Mouse (Mus musculus): Measurements from ENCODE around the gene Cgnl1. TPM values are rescaled to one million over a fixed set of nuclear protein-coding genes. Genes with fewer than 3 reads are reported as not detected.

The Cgnl1 gene
- total and polyA plus RNA-seq, 3 experiments = 0.03 TPM; not detected in 2

- H3K27ac ChIP-seq (ENCODE audit: insufficient read depth, low read depth) = no peak overlapping the region
- no peak overlapping the region for H3K9ac ChIP-seq (ENCODE audit: insufficient read depth, low read depth)
- H3K4me2 ChIP-seq (ENCODE audit: insufficient read depth, low read depth, poor library complexity, severe bottlenecking) = peak overlapping the region; percentile 74
- no peaks in the 10 kb centered on the region for H3K79me2 ChIP-seq (replicated peaks; ENCODE audit: control insufficient read depth, extremely low read depth, insufficient read depth, poor library complexity, severe bottlenecking)
- peaks cover 0 to 4% of the 10 kb centered on the region in 2 experiments for H3K36me3 ChIP-seq (replicated peaks in 1 of 2; ENCODE audit: control insufficient read depth in 1 of 2, insufficient read depth in 1 of 2, low read length in 1 of 2)
- dilution Hi-C loops (cut with MboI; ENCODE audit: extremely low pct_ligation_motif_present, extremely low pct_unique_long_range_greater_than_20kb, low sequenced_read_pairs) = no loop called here
- H3K4me3 ChIP-seq (replicated peaks in 1 of 3; ENCODE audit: low read depth in 2 of 3, low read length in 2 of 3, poor library complexity in 1 of 3) = peak overlapping the region in 2 of 3 experiments; percentile 65 to 80
- TF ChIP-seq POLR2A (IDR thresholded peaks at IDR 0.05; ENCODE audit: low read depth, low read length) (no peak), POLR2AphosphoS2 (IDR thresholded peaks at IDR 0.05; ENCODE audit: low read depth, low read length) (no peak), USF1 (IDR thresholded peaks at IDR 0.05; ENCODE audit: low read depth, low read length) (no peak), GABPA (IDR thresholded peaks at IDR 0.05; ENCODE audit: insufficient replicate concordance, low read depth, low read length) (no peak), NELFE (IDR thresholded peaks at IDR 0.05; ENCODE audit: low read depth, low read length) (no peak), JUND (conservative IDR thresholded peaks at IDR 0.05; ENCODE audit: low read depth, low read length) (no peak), SMC3 (IDR thresholded peaks at IDR 0.05; ENCODE audit: low read depth, low read length) (no peak), MYC (IDR thresholded peaks at IDR 0.05; ENCODE audit: low read depth, low read length) (no peak), IRF4 (IDR thresholded peaks at IDR 0.05; ENCODE audit: low read depth, low read length) (no peak), ETS1 (conservative IDR thresholded peaks at IDR 0.05; ENCODE audit: low read depth, low read length) (no peak), NRF1 (IDR thresholded peaks at IDR 0.05; ENCODE audit: low read depth, low read length) (no peak), CTCF (conservative IDR thresholded peaks at IDR 0.05 in 1 of 2, IDR thresholded peaks at IDR 0.05 in 1 of 2; ENCODE audit: low read depth in 2 of 2, low read length in 2 of 2) (no peak), ZC3H11A (IDR thresholded peaks at IDR 0.05; ENCODE audit: low read depth, low read length) (no peak), MAZ (IDR thresholded peaks at IDR 0.05; ENCODE audit: low read depth, low read length) (no peak), MEF2A (IDR thresholded peaks at IDR 0.05; ENCODE audit: borderline replicate concordance, low read depth, low read length) (no peak), USF2 (conservative IDR thresholded peaks at IDR 0.05; ENCODE audit: low read depth, low read length) (no peak), KAT2A (IDR thresholded peaks at IDR 0.05; ENCODE audit: insufficient replicate concordance, low read length) (no peak), SIN3A (IDR thresholded peaks at IDR 0.05; ENCODE audit: low read length) (no peak), ZMIZ1 (IDR thresholded peaks at IDR 0.05; ENCODE audit: low read depth, low read length) (no peak)
- peaks cover 4% of the 10 kb centered on the region for H3K9me3 ChIP-seq (replicated peaks; ENCODE audit: low read length)
- H3K27me3 ChIP-seq (replicated peaks) = no peaks in the 10 kb centered on the region
- in situ Hi-C loops (cut with MboI; ENCODE audit: low pct_ligation_motif_present, low pct_unique_long_range_greater_than_20kb, low sequenced_read_pairs) = no loop called here
- H3K4me1 ChIP-seq (ENCODE audit: control insufficient read depth in 1 of 2, insufficient read depth in 2 of 2) = peaks cover 9 to 49% of the 10 kb centered on the region in 2 experiments
- DNase-seq (ENCODE audit: extremely low read depth) = no peak
These were observed 180.3 kb downstream of the Cgnl1 start for GRCm38 (mm10) chr9:71591106-71591505.

GRCm38 (mm10) chr9:71589771-71590170 is 181.6 kb downstream of the Cgnl1 start:
- Histone ChIP-seq H3K9ac (ENCODE audit: insufficient read depth, low read depth) (no peak overlapping the region), H3K27me3 (replicated peaks) (no peaks in the 10 kb centered on the region)
- in situ Hi-C loops (cut with MboI; ENCODE audit: low pct_ligation_motif_present, low pct_unique_long_range_greater_than_20kb, low sequenced_read_pairs) = no loop called here

More at GRCm38 (mm10) chr9:71589771-71590170, 181.6 kb downstream of the Cgnl1 start:
- Histone ChIP-seq H3K27ac (ENCODE audit: insufficient read depth, low read depth) (no peak overlapping the region), H3K4me2 (ENCODE audit: insufficient read depth, low read depth, poor library complexity, severe bottlenecking) (peak overlapping the region; percentile 56), H3K79me2 (replicated peaks; ENCODE audit: control insufficient read depth, extremely low read depth, insufficient read depth, poor library complexity, severe bottlenecking) (no peaks in the 10 kb centered on the region), H3K9me3 (replicated peaks; ENCODE audit: low read length) (peaks cover 18% of the 10 kb centered on the region), H3K4me1 (ENCODE audit: control insufficient read depth in 1 of 2, insufficient read depth in 2 of 2) (peaks cover 9 to 49% of the 10 kb centered on the region in 2 experiments), H3K36me3 (replicated peaks in 1 of 2; ENCODE audit: control insufficient read depth in 1 of 2, insufficient read depth in 1 of 2, low read length in 1 of 2) (peaks cover 0 to 17% of the 10 kb centered on the region in 2 experiments), H3K4me3 (replicated peaks in 1 of 3; ENCODE audit: low read depth in 2 of 3, low read length in 2 of 3, poor library complexity in 1 of 3) (no peak overlapping the region)
- dilution Hi-C loops (cut with MboI; ENCODE audit: extremely low pct_ligation_motif_present, extremely low pct_unique_long_range_greater_than_20kb, low sequenced_read_pairs) = no loop called here
- DNase-seq (ENCODE audit: extremely low read depth) = peak; percentile 33
- TF ChIP-seq TCF12 (IDR thresholded peaks at IDR 0.05; ENCODE audit: low read depth, low read length) = 0 out of 2 replicates have a peak, but pooled peaks have one; percentile 37
- no peak for TF ChIP-seq MAFK (IDR thresholded peaks at IDR 0.05; ENCODE audit: insufficient replicate concordance, low read length)
- no peak for TF ChIP-seq SIN3A (IDR thresholded peaks at IDR 0.05; ENCODE audit: low read length)
- 0 out of 2 replicates have a peak, but pooled peaks have one; percentile 14 for TF ChIP-seq BHLHE40 (IDR thresholded peaks at IDR 0.05; ENCODE audit: low read depth, low read length)
